Mouse (Mus musculus) midbrain, embryonic 14.5 days (tissue): ENCODE measurements around the gene Nod2. TPM values are rescaled to one million over a fixed set of nuclear protein-coding genes. Genes with fewer than 3 reads are reported as not detected.

Source experiments
- ATAC-seq: fragments of 200-750 bp; cut with Nextera tagmentation; 2 replicates; pipeline ENCODE4 v1.8.0; 2017; ENCODE audit warnings: moderate number of reproducible peaks, moderate library complexity; ENCODE audit not compliant: low FRiP score, low TSS enrichment
- DNase-seq: peaks from one replicate; pipeline ENCODE4 v3.0.0-alpha.2; 2015
- H3K27ac ChIP-seq: fragments of 300-500 bp; sonication (generic); replicated peaks from 2 replicates; pipeline ENCODE4 v1.5.1; 2014; ENCODE audit warnings: mild to moderate bottlenecking, low read depth, low read length, moderate library complexity
- H3K27me3 ChIP-seq: fragments of 300-500 bp; sonication (generic); 2 replicates; pipeline ENCODE4 v1.6.1; 2014; ENCODE audit warnings: low read length, control low read depth, mixed read lengths; ENCODE audit not compliant: control insufficient read depth, insufficient read depth
- H3K36me3 ChIP-seq: fragments of 300-500 bp; sonication (generic); 2 replicates; pipeline ENCODE4 v1.6.1; 2014; ENCODE audit warnings: low read length, control low read depth; ENCODE audit not compliant: control insufficient read depth, insufficient read depth
- H3K4me1 ChIP-seq: fragments of 300-500 bp; sonication (generic); 2 replicates; pipeline ENCODE4 v1.6.1; 2014; ENCODE audit warnings: mild to moderate bottlenecking, antibody characterized with exemption, low read length, control low read depth; ENCODE audit not compliant: control insufficient read depth, insufficient read depth
- H3K4me2 ChIP-seq: fragments of 300-500 bp; sonication (generic); 2 replicates; pipeline ENCODE4 v1.6.1; 2014; ENCODE audit warnings: mild to moderate bottlenecking, low read length, moderate library complexity
- H3K4me3 ChIP-seq: fragments of 300-500 bp; sonication (generic); replicated peaks from 2 replicates; pipeline ENCODE4 v1.5.1; 2014; ENCODE audit warnings: low read depth, low read length
- H3K9ac ChIP-seq: fragments of 300-500 bp; sonication (generic); replicated peaks from 2 replicates; pipeline ENCODE4 v1.6.1; 2014; ENCODE audit warnings: mild to moderate bottlenecking, low read length, moderate library complexity
- H3K9me3 ChIP-seq: fragments of 300-500 bp; sonication (generic); 2 replicates; pipeline ENCODE4 v1.6.1; 2016; ENCODE audit warnings: low read length, control low read depth, mixed read lengths; ENCODE audit not compliant: control insufficient read depth
- WGBS: fragments of 180-500 bp; shearing (Covaris S2); extraction: QIAGEN DNeasy Blood & Tissue Kit; methylation state at CpG from one replicate; pipeline ENCODE4 v1.1.7; 2014; 5-methylcytosine and 5-hydroxymethylcytosine counted together
- polyA plus RNA-seq: library from polyadenylated mRNA; unstranded; fragments of >200 nt; fragmentation: Nextera tagmentation; extraction: Ambion mirVana; gene quantifications from 2 replicates; pipeline ENCODE4 v1.2.1, GENCODE M21; 2014

Nod2 gene
- polyA plus RNA-seq, 1 experiment from 2014 or later = 0.07 TPM

GRCm38 (mm10) chr8:88662401-88662821 lies 15.3 kb downstream of the Nod2 start:
- DNase-seq = no peak
- H3K4me2 ChIP-seq = no peak overlapping the region
- no peaks in the 10 kb centered on the region for H3K27me3 ChIP-seq
- no peaks in the 10 kb centered on the region for H3K9me3 ChIP-seq
- H3K4me1 ChIP-seq = no peaks in the 10 kb centered on the region
- WGBS = 76% methylated on average over 6 of the region's 6 CpGs
- H3K36me3 ChIP-seq = no peaks in the 10 kb centered on the region
- H3K27ac ChIP-seq = no peak overlapping the region
- ATAC-seq = no peak
- no peak overlapping the region for H3K9ac ChIP-seq
- no peak overlapping the region for H3K4me3 ChIP-seq

- H3K4me3 ChIP-seq = no peak overlapping the region
- ATAC-seq = no peak
- no peak overlapping the region for H3K9ac ChIP-seq
- H3K4me2 ChIP-seq = no peak overlapping the region
- H3K4me1 ChIP-seq = peaks cover 9% of the 10 kb centered on the region
- no peaks in the 10 kb centered on the region for H3K9me3 ChIP-seq
- DNase-seq = no peak
- H3K27ac ChIP-seq = no peak overlapping the region
- H3K36me3 ChIP-seq = no peaks in the 10 kb centered on the region
- H3K27me3 ChIP-seq = no peaks in the 10 kb centered on the region
- WGBS = 71% methylated on average over 16 of the region's 16 CpGs
Measured at GRCm38 (mm10) chr8:88664121-88664520, 17.0 kb downstream of the Nod2 start.

DNA sequence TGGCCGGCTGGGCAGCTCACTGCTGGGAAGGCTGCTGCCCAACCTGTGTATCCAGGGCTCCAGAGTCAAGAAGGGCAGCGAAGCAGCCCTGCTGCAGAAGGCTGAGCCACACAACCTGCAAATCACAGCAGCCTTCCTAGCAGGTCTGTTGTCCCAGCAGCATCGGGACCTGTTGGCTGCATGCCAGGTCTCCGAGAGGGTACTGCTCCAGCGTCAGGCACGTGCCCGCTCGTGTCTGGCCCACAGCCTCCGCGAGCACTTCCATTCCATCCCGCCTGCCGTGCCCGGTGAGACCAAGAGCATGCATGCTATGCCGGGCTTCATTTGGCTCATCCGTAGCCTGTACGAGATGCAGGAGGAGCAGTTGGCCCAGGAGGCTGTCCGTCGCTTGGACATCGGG lies 17.8 kb downstream of the Nod2 start:
- Histone ChIP-seq H3K36me3 (no peaks in the 10 kb centered on the region), H3K4me1 (peaks cover 11% of the 10 kb centered on the region), H3K27ac (no peak overlapping the region), H3K4me3 (no peak overlapping the region), H3K9me3 (no peaks in the 10 kb centered on the region), H3K4me2 (no peak overlapping the region), H3K27me3 (no peaks in the 10 kb centered on the region), H3K9ac (no peak overlapping the region)
- no peak for ATAC-seq
- 86% methylated on average over 19 of the region's 19 CpGs for WGBS
- DNase-seq = peak; percentile 39

GRCm38 (mm10) chr8:88666435-88666834 lies 19.3 kb downstream of the Nod2 start:
- peaks cover 11% of the 10 kb centered on the region for H3K4me1 ChIP-seq
- H3K9me3 ChIP-seq = no peaks in the 10 kb centered on the region
- no peaks in the 10 kb centered on the region for H3K36me3 ChIP-seq
- no peak overlapping the region for H3K27ac ChIP-seq
- no peak overlapping the region for H3K9ac ChIP-seq
- no peak overlapping the region for H3K4me3 ChIP-seq
- ATAC-seq (no peak), DNase-seq (no peak)
- H3K27me3 ChIP-seq = no peaks in the 10 kb centered on the region
- WGBS = 73% methylated on average over 1 of the region's 1 CpGs
- no peak overlapping the region for H3K4me2 ChIP-seq

DNA sequence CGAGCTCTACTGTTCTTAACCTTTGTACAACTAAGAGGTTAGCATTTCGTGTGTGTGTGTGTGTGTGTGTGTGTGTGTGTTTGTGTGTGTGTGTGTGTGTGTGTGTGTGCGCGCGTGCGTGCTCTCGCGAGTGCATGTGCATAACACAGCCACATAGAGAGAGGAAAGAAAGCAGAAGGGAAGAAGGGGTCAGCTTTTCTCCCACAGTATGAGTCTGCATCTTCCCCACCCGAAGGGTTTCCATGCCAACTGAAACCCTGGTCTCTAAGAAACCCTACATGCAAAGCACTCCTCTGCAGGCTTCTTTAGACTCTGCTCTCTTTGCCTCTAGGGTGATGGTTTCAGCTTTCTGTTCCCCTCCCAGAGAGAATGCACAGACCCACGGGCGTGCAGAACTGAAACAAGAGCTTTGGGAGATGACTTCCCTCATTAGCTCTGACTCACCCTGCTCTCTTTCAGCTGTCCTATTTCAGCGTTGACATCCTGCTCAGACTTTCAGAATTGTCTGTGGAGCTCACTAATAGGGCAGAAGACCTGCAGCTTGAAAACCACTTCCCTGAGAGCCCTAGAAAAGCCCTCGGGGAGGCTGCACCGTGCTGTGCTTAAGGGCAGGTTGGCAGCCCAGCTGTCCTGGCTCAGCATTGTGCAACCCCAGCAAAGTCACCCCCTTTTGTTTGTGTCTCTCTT lies 21.4 kb downstream of the Nod2 start:
- ATAC-seq (peak; percentile 27; the same call in 1 of the 2 replicates), DNase-seq (peak; percentile 76)
- Histone ChIP-seq H3K36me3 (no peaks in the 10 kb centered on the region), H3K9me3 (no peaks in the 10 kb centered on the region), H3K27ac (peak overlapping the region; percentile 58), H3K4me2 (0 out of 2 replicates have a peak overlapping the region, but pooled peaks have one; percentile 4), H3K27me3 (no peaks in the 10 kb centered on the region), H3K4me1 (peaks cover 11% of the 10 kb centered on the region), H3K9ac (no peak overlapping the region), H3K4me3 (no peak overlapping the region)
- WGBS = 26% methylated on average over 14 of the region's 14 CpGs

- Histone ChIP-seq H3K9ac (no peak overlapping the region), H3K4me2 (no peak overlapping the region), H3K27me3 (no peaks in the 10 kb centered on the region), H3K27ac (no peak overlapping the region), H3K4me3 (no peak overlapping the region), H3K9me3 (no peaks in the 10 kb centered on the region), H3K36me3 (no peaks in the 10 kb centered on the region), H3K4me1 (peaks cover 11% of the 10 kb centered on the region)
- WGBS = 69% methylated on average over 6 of the region's 6 CpGs
- DNase-seq (no peak), ATAC-seq (no peak)
Measured at GRCm38 (mm10) chr8:88670782-88671181, 23.7 kb downstream of the Nod2 start.

DNA sequence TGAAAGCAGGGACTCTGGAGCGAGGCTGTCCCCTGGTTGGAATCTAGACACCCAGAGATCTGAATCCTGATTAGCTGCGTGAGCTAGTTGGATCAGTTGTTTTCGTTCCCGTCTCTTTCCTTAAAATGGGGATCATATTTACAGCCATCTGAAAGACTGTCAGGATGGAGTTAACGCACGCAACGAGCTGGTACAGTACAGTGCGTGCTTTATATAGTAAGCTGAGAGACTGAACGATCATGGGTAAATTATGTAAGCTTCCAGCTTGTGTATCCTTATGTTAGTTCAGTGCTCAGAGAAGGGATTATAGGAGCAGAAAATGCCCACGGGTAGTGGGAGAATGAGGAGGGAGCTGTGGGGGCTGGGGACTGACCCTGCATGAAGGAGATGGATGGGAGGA lies 24.5 kb downstream of the Nod2 start:
- DNase-seq (no peak), ATAC-seq (no peak)
- Histone ChIP-seq H3K4me2 (no peak overlapping the region), H3K36me3 (no peaks in the 10 kb centered on the region), H3K9me3 (no peaks in the 10 kb centered on the region), H3K27me3 (no peaks in the 10 kb centered on the region), H3K4me1 (peaks cover 11% of the 10 kb centered on the region), H3K27ac (no peak overlapping the region), H3K9ac (no peak overlapping the region), H3K4me3 (no peak overlapping the region)
- 86% methylated on average over 10 of the region's 10 CpGs for WGBS

GRCm38 (mm10) chr8:88673859-88674258 lies 26.7 kb downstream of the Nod2 start:
- 87% methylated on average over 5 of the region's 5 CpGs for WGBS
- H3K27me3 ChIP-seq = no peaks in the 10 kb centered on the region
- H3K36me3 ChIP-seq = no peaks in the 10 kb centered on the region
- no peak overlapping the region for H3K27ac ChIP-seq
- no peak overlapping the region for H3K9ac ChIP-seq
- peaks cover 5% of the 10 kb centered on the region for H3K4me1 ChIP-seq
- H3K9me3 ChIP-seq = no peaks in the 10 kb centered on the region
- no peak overlapping the region for H3K4me3 ChIP-seq
- no peak for DNase-seq
- no peak for ATAC-seq
- no peak overlapping the region for H3K4me2 ChIP-seq

DNA sequence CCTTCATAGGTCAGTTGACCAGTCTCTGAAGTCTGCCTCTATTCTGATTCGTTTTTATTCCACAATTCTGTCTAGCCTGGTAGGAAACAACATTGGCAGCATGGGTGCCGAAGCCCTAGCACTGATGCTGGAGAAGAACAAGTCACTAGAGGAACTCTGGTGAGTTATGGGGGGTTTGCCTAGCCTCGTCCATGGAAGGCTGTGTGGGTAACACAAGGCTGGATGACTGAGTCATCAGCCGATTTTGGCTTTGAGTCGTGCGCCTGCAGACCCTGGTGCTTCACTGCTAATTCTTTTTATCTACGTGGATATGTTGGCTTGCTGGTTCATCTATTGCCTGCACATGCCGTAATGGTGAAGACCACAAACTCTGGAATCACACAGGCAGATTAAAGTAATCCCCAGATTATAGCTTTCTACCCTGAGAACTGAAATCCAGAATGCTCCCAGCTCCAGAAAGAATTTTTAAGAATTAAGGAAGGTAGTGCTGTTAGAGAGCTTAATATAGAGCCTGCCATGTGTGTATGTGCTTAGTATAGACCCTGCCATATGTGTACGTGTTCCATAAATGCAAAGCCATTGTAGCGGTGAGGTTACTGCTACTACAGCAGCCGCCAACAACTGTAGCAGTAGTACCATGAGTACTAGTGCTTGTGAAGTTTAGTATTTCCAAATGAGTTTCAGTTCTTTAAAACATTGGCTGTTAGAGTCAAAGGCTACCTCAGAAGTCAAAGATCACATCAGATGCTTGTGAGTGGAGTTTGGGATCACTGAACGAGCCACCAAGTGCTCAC lies 28.5 kb downstream of the Nod2 start:
- Histone ChIP-seq H3K9me3 (no peaks in the 10 kb centered on the region), H3K27ac (no peak overlapping the region), H3K36me3 (no peaks in the 10 kb centered on the region), H3K9ac (no peak overlapping the region), H3K4me1 (no peaks in the 10 kb centered on the region), H3K4me3 (no peak overlapping the region), H3K27me3 (no peaks in the 10 kb centered on the region), H3K4me2 (no peak overlapping the region)
- DNase-seq = no peak
- 92% methylated on average over 12 of the region's 12 CpGs for WGBS
- no peak for ATAC-seq
